Mouse (Mus musculus): ENCODE measurements around the gene Wnk2. TPM values are rescaled to one million over a fixed set of nuclear protein-coding genes. Genes with fewer than 3 reads are reported as not detected.

Wnk2 gene
- polyA plus RNA-seq, 1 experiment = not detected

GRCm38 (mm10) chr13:48998591-48998990, 149.2 kb downstream of the Wnk2 start:
- TF ChIP-seq FOSL1 (IDR thresholded peaks at IDR 0.05; ENCODE audit: insufficient read depth, low read length, poor library complexity, severe bottlenecking) = no peak
- TF ChIP-seq CTCF (IDR thresholded peaks at IDR 0.05; ENCODE audit: control insufficient read depth, insufficient read depth, insufficient read length) = peak; percentile 30
- H3K27me3 ChIP-seq (ENCODE audit: control insufficient read depth, insufficient read depth, insufficient read length) = no peaks in the 10 kb centered on the region
- H3K79me3 ChIP-seq (ENCODE audit: low read depth) = no peaks in the 10 kb centered on the region
- H3K4me3 ChIP-seq (ENCODE audit: insufficient read depth, poor library complexity, severe bottlenecking) = no peak overlapping the region
- no peak overlapping the region for H3ac ChIP-seq (ENCODE audit: control insufficient read depth, insufficient read length, low read depth)
- H3K36me3 ChIP-seq (ENCODE audit: control insufficient read depth, insufficient read depth) = no peaks in the 10 kb centered on the region
- H3K79me2 ChIP-seq (ENCODE audit: control insufficient read depth, insufficient read depth) = no peaks in the 10 kb centered on the region

GRCm38 (mm10) chr13:48996731-48997130, 151.1 kb downstream of the Wnk2 start:
- H3K36me3 ChIP-seq (ENCODE audit: control insufficient read depth, insufficient read depth) = no peaks in the 10 kb centered on the region
- TF ChIP-seq MAX (IDR thresholded peaks at IDR 0.05) = no peak
- no peak for TF ChIP-seq FOSL1 (IDR thresholded peaks at IDR 0.05; ENCODE audit: insufficient read depth, low read length, poor library complexity, severe bottlenecking)
- TF ChIP-seq MYOD1 (IDR thresholded peaks at IDR 0.05; ENCODE audit: control insufficient read depth, insufficient read length, low read depth) = no peak
- no peak for TF ChIP-seq CEBPB (IDR thresholded peaks at IDR 0.05; ENCODE audit: low read depth)
- no peak for TF ChIP-seq USF1 (IDR thresholded peaks at IDR 0.05; ENCODE audit: low read depth)
- no peak for TF ChIP-seq MYOG (IDR thresholded peaks at IDR 0.05; ENCODE audit: control insufficient read depth, extremely low read depth, insufficient read length)
- no peak for TF ChIP-seq CTCF (IDR thresholded peaks at IDR 0.05; ENCODE audit: control insufficient read depth, insufficient read depth, insufficient read length)

DNA sequence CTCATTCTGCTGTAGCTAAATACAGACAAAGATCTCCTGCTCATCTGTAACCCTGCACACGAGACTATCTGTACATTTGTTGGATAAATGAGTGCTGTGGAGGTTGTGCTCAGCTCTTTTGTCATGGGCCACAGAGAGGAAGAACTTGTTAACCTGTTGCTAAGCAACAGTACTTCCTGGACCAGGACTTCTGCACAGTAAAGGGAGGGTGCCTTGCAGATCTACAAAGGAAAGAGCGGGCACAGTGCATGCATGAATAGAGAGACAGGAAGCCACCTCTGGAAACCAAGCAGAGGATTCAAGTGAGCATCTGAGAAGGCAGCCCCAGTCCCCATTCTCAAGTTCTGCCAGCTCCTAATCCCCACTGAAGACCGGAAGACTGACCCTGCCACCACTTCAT, 152.9 kb downstream of the Wnk2 start:
- Histone ChIP-seq H3K4me3 (ENCODE audit: insufficient read depth, poor library complexity, severe bottlenecking) (no peak overlapping the region), H3K79me3 (ENCODE audit: low read depth) (no peaks in the 10 kb centered on the region), H3K36me3 (ENCODE audit: control insufficient read depth, insufficient read depth) (no peaks in the 10 kb centered on the region), H3K27me3 (ENCODE audit: control insufficient read depth, insufficient read depth, insufficient read length) (no peaks in the 10 kb centered on the region), H3ac (ENCODE audit: control insufficient read depth, insufficient read length, low read depth) (no peak overlapping the region), H3K79me2 (ENCODE audit: control insufficient read depth, insufficient read depth) (no peaks in the 10 kb centered on the region)
- TF ChIP-seq MAX (IDR thresholded peaks at IDR 0.05) (no peak), MYOD1 (IDR thresholded peaks at IDR 0.05; ENCODE audit: control insufficient read depth, insufficient read length, low read depth) (no peak), FOSL1 (IDR thresholded peaks at IDR 0.05; ENCODE audit: insufficient read depth, low read length, poor library complexity, severe bottlenecking) (no peak), USF1 (IDR thresholded peaks at IDR 0.05; ENCODE audit: low read depth) (no peak), MYOG (IDR thresholded peaks at IDR 0.05; ENCODE audit: control insufficient read depth, extremely low read depth, insufficient read length) (no peak), CTCF (IDR thresholded peaks at IDR 0.05; ENCODE audit: control insufficient read depth, insufficient read depth, insufficient read length) (no peak), CEBPB (IDR thresholded peaks at IDR 0.05; ENCODE audit: low read depth) (no peak)

More at GRCm38 (mm10) chr13:48996731-48997130, 151.1 kb downstream of the Wnk2 start:
- H3K79me2 ChIP-seq (ENCODE audit: control insufficient read depth, insufficient read depth) = no peaks in the 10 kb centered on the region
- no peaks in the 10 kb centered on the region for H3K27me3 ChIP-seq (ENCODE audit: control insufficient read depth, insufficient read depth, insufficient read length)
- no peak overlapping the region for H3ac ChIP-seq (ENCODE audit: control insufficient read depth, insufficient read length, low read depth)
- H3K4me3 ChIP-seq (ENCODE audit: insufficient read depth, poor library complexity, severe bottlenecking) = no peak overlapping the region
- no peaks in the 10 kb centered on the region for H3K79me3 ChIP-seq (ENCODE audit: low read depth)

- Histone ChIP-seq H3K4me3 (ENCODE audit: insufficient read depth, poor library complexity, severe bottlenecking) (no peak overlapping the region), H3K36me3 (ENCODE audit: control insufficient read depth, insufficient read depth) (no peaks in the 10 kb centered on the region), H3K79me3 (ENCODE audit: low read depth) (no peaks in the 10 kb centered on the region), H3K27me3 (ENCODE audit: control insufficient read depth, insufficient read depth, insufficient read length) (no peaks in the 10 kb centered on the region), H3K79me2 (ENCODE audit: control insufficient read depth, insufficient read depth) (no peaks in the 10 kb centered on the region), H3ac (ENCODE audit: control insufficient read depth, insufficient read length, low read depth) (no peak overlapping the region)
- no peak for TF ChIP-seq MYOG (IDR thresholded peaks at IDR 0.05; ENCODE audit: control insufficient read depth, extremely low read depth, insufficient read length)
- no peak for TF ChIP-seq MYOD1 (IDR thresholded peaks at IDR 0.05; ENCODE audit: control insufficient read depth, insufficient read length, low read depth)
- no peak for TF ChIP-seq CTCF (IDR thresholded peaks at IDR 0.05; ENCODE audit: control insufficient read depth, insufficient read depth, insufficient read length)
- no peak for TF ChIP-seq CEBPB (IDR thresholded peaks at IDR 0.05; ENCODE audit: low read depth)
- no peak for TF ChIP-seq USF1 (IDR thresholded peaks at IDR 0.05; ENCODE audit: low read depth)
- TF ChIP-seq FOSL1 (IDR thresholded peaks at IDR 0.05; ENCODE audit: insufficient read depth, low read length, poor library complexity, severe bottlenecking) = no peak
- TF ChIP-seq MAX (IDR thresholded peaks at IDR 0.05) = no peak
These were observed 154.9 kb downstream of the Wnk2 start for GRCm38 (mm10) chr13:48992914-48993313.

GRCm38 (mm10) chr13:48990138-48990537, 157.7 kb downstream of the Wnk2 start:
- no peaks in the 10 kb centered on the region for H3K79me3 ChIP-seq (ENCODE audit: low read depth)
- TF ChIP-seq CEBPB (IDR thresholded peaks at IDR 0.05; ENCODE audit: low read depth) (no peak), CTCF (IDR thresholded peaks at IDR 0.05; ENCODE audit: control insufficient read depth, insufficient read depth, insufficient read length) (no peak), MYOD1 (IDR thresholded peaks at IDR 0.05; ENCODE audit: control insufficient read depth, insufficient read length, low read depth) (no peak), MYOG (IDR thresholded peaks at IDR 0.05; ENCODE audit: control insufficient read depth, extremely low read depth, insufficient read length) (no peak), MAX (IDR thresholded peaks at IDR 0.05) (no peak), FOSL1 (IDR thresholded peaks at IDR 0.05; ENCODE audit: insufficient read depth, low read length, poor library complexity, severe bottlenecking) (no peak), USF1 (IDR thresholded peaks at IDR 0.05; ENCODE audit: low read depth) (no peak)
- H3ac ChIP-seq (ENCODE audit: control insufficient read depth, insufficient read length, low read depth) = no peak overlapping the region
- no peaks in the 10 kb centered on the region for H3K79me2 ChIP-seq (ENCODE audit: control insufficient read depth, insufficient read depth)
- H3K36me3 ChIP-seq (ENCODE audit: control insufficient read depth, insufficient read depth) = no peaks in the 10 kb centered on the region
- no peaks in the 10 kb centered on the region for H3K27me3 ChIP-seq (ENCODE audit: control insufficient read depth, insufficient read depth, insufficient read length)
- H3K4me3 ChIP-seq (ENCODE audit: insufficient read depth, poor library complexity, severe bottlenecking) = no peak overlapping the region

Other genes with a start within 250 kb of the Wnk2 start
- 73.5 TPM for gene Fam120a, start 180.0 kb downstream of the Wnk2 start, polyA plus RNA-seq (2012; fragmentation: generic; extraction: Trizol)
- 78.6 TPM for gene Ninj1, start 39.5 kb upstream of the Wnk2 start, polyA plus RNA-seq (2012; fragmentation: generic; extraction: Trizol)
- gene Card19, start 68.0 kb upstream of the Wnk2 start, polyA plus RNA-seq (2012; fragmentation: generic; extraction: Trizol) = 159 TPM
- gene Susd3, start 100.7 kb upstream of the Wnk2 start, polyA plus RNA-seq (2012; fragmentation: generic; extraction: Trizol) = 0.25 TPM
- gene Fgd3, start 172.3 kb upstream of the Wnk2 start, polyA plus RNA-seq (2012; fragmentation: generic; extraction: Trizol) = 44.8 TPM
- gene Bicd2, start 193.6 kb upstream of the Wnk2 start, polyA plus RNA-seq (2012; fragmentation: generic; extraction: Trizol) = 42.9 TPM